Mouse (Mus musculus): ENCODE data around the gene Krt78. TPM values are rescaled to one million over a fixed set of nuclear protein-coding genes. Genes with fewer than 3 reads are reported as not detected.

Krt78 gene
- total and polyA plus RNA-seq, 3 experiments, result not detected

DNA sequence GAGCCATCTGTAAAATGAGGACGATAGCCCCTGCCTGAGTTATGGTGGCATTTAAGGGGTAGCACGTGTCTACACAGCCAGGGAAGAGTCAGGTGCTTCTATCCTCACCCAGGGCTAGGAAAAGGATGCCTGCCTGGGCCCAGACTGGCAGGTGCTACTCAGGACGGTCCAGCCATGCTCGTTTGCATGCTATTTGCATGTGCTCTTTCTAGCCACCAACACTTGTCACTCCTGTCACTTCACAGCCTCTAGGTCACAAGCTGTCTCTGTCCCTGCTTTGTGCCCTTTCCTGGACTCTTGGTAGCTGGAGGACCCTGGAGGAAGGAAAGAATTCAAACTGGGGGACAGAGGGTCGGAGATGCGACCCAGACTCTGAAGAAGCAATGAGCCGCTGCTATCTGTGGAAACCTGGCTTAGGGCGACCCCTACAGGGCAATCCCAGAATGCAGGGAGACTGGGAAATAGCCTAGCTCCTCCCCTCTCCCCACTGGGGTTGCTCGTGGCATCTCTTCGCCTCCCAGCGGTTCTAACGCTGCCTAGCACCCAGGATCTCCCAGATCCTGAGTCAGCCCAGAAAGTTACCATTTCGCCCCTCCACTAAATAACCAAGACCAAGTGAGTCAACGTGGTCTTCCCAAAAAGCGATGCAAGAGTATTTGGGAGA is 19.5 kb upstream of the Krt78 start:
- no peaks in the 10 kb centered on the region for H3K9me3 ChIP-seq (replicated peaks; ENCODE audit: low read length)
- no peak overlapping the region for H3K4me3 ChIP-seq (replicated peaks in 1 of 3; ENCODE audit: low read depth in 2 of 3, low read length in 2 of 3, poor library complexity in 1 of 3)
- no peak overlapping the region for H3K27ac ChIP-seq (ENCODE audit: insufficient read depth, low read depth)
- peak overlapping the region; percentile 70 for H3K4me2 ChIP-seq (ENCODE audit: insufficient read depth, low read depth, poor library complexity, severe bottlenecking)
- no peak for TF ChIP-seq MAFK (IDR thresholded peaks at IDR 0.05; ENCODE audit: insufficient replicate concordance, low read length)
- TF ChIP-seq PAX5 (IDR thresholded peaks at IDR 0.05; ENCODE audit: low read length), result no peak
- peak; percentile 73 for TF ChIP-seq BHLHE40 (IDR thresholded peaks at IDR 0.05; ENCODE audit: low read depth, low read length)
- TF ChIP-seq EP300 (IDR thresholded peaks at IDR 0.05; ENCODE audit: low read length), result 0 out of 2 replicates have a peak, but pooled peaks have one; percentile 24
- TF ChIP-seq POLR2AphosphoS2 (IDR thresholded peaks at IDR 0.05; ENCODE audit: low read depth, low read length), result no peak
- no peak for TF ChIP-seq USF1 (IDR thresholded peaks at IDR 0.05; ENCODE audit: low read depth, low read length)
- TF ChIP-seq TCF12 (IDR thresholded peaks at IDR 0.05; ENCODE audit: low read depth, low read length), result peak; percentile 66; the same call in 1 of the 2 replicates
- TF ChIP-seq ZC3H11A (IDR thresholded peaks at IDR 0.05; ENCODE audit: low read depth, low read length), result peak; percentile 54
- TF ChIP-seq CHD1 (IDR thresholded peaks at IDR 0.05; ENCODE audit: low read depth, low read length), result no peak
- no peak for TF ChIP-seq GABPA (IDR thresholded peaks at IDR 0.05; ENCODE audit: insufficient replicate concordance, low read depth, low read length)
- TF ChIP-seq UBTF (IDR thresholded peaks at IDR 0.05; ENCODE audit: low read depth, low read length), result no peak
- no peak; the same call in 1 of the 2 replicates for TF ChIP-seq HCFC1 (IDR thresholded peaks at IDR 0.05; ENCODE audit: low read depth, low read length)
- TF ChIP-seq NRF1 (IDR thresholded peaks at IDR 0.05; ENCODE audit: low read depth, low read length), result no peak
- no peak for TF ChIP-seq CHD2 (IDR thresholded peaks at IDR 0.05; ENCODE audit: low read length)
- no peak for TF ChIP-seq ZNF384 (IDR thresholded peaks at IDR 0.05; ENCODE audit: low read depth, low read length)
- peak; percentile 99 for TF ChIP-seq CTCF (conservative IDR thresholded peaks at IDR 0.05 in 1 of 2, IDR thresholded peaks at IDR 0.05 in 1 of 2; ENCODE audit: low read depth in 2 of 2, low read length in 2 of 2)
- no peak for TF ChIP-seq E2F4 (IDR thresholded peaks at IDR 0.05; ENCODE audit: insufficient replicate concordance, low read depth, low read length)
- peak; percentile 86 for TF ChIP-seq SMC3 (IDR thresholded peaks at IDR 0.05; ENCODE audit: low read depth, low read length)
- no peak for TF ChIP-seq ZMIZ1 (IDR thresholded peaks at IDR 0.05; ENCODE audit: low read depth, low read length)
- peak; percentile 63 for TF ChIP-seq MAX (IDR thresholded peaks at IDR 0.05; ENCODE audit: low read length)
- TF ChIP-seq JUND (conservative IDR thresholded peaks at IDR 0.05; ENCODE audit: low read depth, low read length), result 0 out of 2 replicates have a peak, but pooled peaks have one; percentile 12
- no peak for TF ChIP-seq POLR2A (IDR thresholded peaks at IDR 0.05; ENCODE audit: low read depth, low read length)
- TF ChIP-seq IRF4 (IDR thresholded peaks at IDR 0.05; ENCODE audit: low read depth, low read length), result peak; percentile 73
- TF ChIP-seq MXI1 (IDR thresholded peaks at IDR 0.05; ENCODE audit: low read depth, low read length), result peak; percentile 45; the same call in 1 of the 2 replicates
- peak; percentile 61; the same call in 1 of the 2 replicates for TF ChIP-seq MAZ (IDR thresholded peaks at IDR 0.05; ENCODE audit: low read depth, low read length)
- no peak for TF ChIP-seq KAT2A (IDR thresholded peaks at IDR 0.05; ENCODE audit: insufficient replicate concordance, low read length)
- peak; percentile 95 for TF ChIP-seq RAD21 (IDR thresholded peaks at IDR 0.05; ENCODE audit: low read depth, low read length)
- TF ChIP-seq JUN (IDR thresholded peaks at IDR 0.05; ENCODE audit: insufficient read depth, low read depth, low read length), result no peak
- TF ChIP-seq NELFE (IDR thresholded peaks at IDR 0.05; ENCODE audit: low read depth, low read length), result peak; percentile 72; the same call in 1 of the 2 replicates
- no peak for TF ChIP-seq TBP (conservative IDR thresholded peaks at IDR 0.05; ENCODE audit: low read depth, low read length)
- no peak for TF ChIP-seq ZKSCAN1 (IDR thresholded peaks at IDR 0.05; ENCODE audit: borderline replicate concordance, low read depth, low read length)
- TF ChIP-seq SIN3A (IDR thresholded peaks at IDR 0.05; ENCODE audit: low read length), result peak; percentile 46; the same call in 1 of the 2 replicates
- TF ChIP-seq RCOR1 (conservative IDR thresholded peaks at IDR 0.05; ENCODE audit: low read depth, low read length), result no peak; the same call in 1 of the 2 replicates
- TF ChIP-seq MEF2A (IDR thresholded peaks at IDR 0.05; ENCODE audit: borderline replicate concordance, low read depth, low read length), result peak; percentile 54; the same call in 1 of the 2 replicates
- TF ChIP-seq USF2 (conservative IDR thresholded peaks at IDR 0.05; ENCODE audit: low read depth, low read length), result no peak
- TF ChIP-seq ETS1 (conservative IDR thresholded peaks at IDR 0.05; ENCODE audit: low read depth, low read length), result no peak
- TF ChIP-seq ELF1 (IDR thresholded peaks at IDR 0.05; ENCODE audit: low read depth, low read length), result peak; percentile 43; the same call in 1 of the 2 replicates
- TF ChIP-seq MYC (IDR thresholded peaks at IDR 0.05; ENCODE audit: low read depth, low read length), result peak; percentile 61
- DNase-seq (ENCODE audit: extremely low read depth), result peak; percentile 95
- in situ Hi-C loops (cut with MboI; ENCODE audit: low pct_ligation_motif_present, low pct_unique_long_range_greater_than_20kb, low sequenced_read_pairs), result loop anchor here (10.0 kb wide), 2 partner anchors 129 to 449 kb away; no protein-coding TSS in a partner anchor
- peaks cover 5 to 24% of the 10 kb centered on the region in 2 experiments; a peak in 3 of 4 replicates for H3K4me1 ChIP-seq (ENCODE audit: control insufficient read depth in 1 of 2, insufficient read depth in 2 of 2)
- no peaks in the 10 kb centered on the region for H3K79me2 ChIP-seq (replicated peaks; ENCODE audit: control insufficient read depth, extremely low read depth, insufficient read depth, poor library complexity, severe bottlenecking)
- dilution Hi-C loops (cut with MboI; ENCODE audit: extremely low pct_ligation_motif_present, extremely low pct_unique_long_range_greater_than_20kb, low sequenced_read_pairs), result no loop called here
- H3K36me3 ChIP-seq (replicated peaks in 1 of 2; ENCODE audit: control insufficient read depth in 1 of 2, insufficient read depth in 1 of 2, low read length in 1 of 2), result no peaks in the 10 kb centered on the region
- peaks cover 90% of the 10 kb centered on the region for H3K27me3 ChIP-seq (replicated peaks)
- no peak overlapping the region for H3K9ac ChIP-seq (ENCODE audit: insufficient read depth, low read depth)
